Mouse (Mus musculus) limb, embryonic 11.5 days (tissue): Measurements from ENCODE around the gene Lst1. TPM values are rescaled to one million over a fixed set of nuclear protein-coding genes. Genes with fewer than 3 reads are reported as not detected.

Experiments used
- ATAC-seq: fragments of 200-750 bp; cut with Nextera tagmentation; 2 replicates; pipeline ENCODE4 v1.8.0; 2017; ENCODE audit warnings: low read depth; ENCODE audit not compliant: insufficient number of reproducible peaks, low FRiP score, low TSS enrichment
- DNase-seq: peaks from one replicate; pipeline ENCODE4 v3.0.0-alpha.2; 2015; ENCODE audit warnings: low spot score
- H3K27ac ChIP-seq: fragments of 300-500 bp; sonication (generic); replicated peaks from 2 replicates; pipeline ENCODE4 v1.5.1; 2014; ENCODE audit warnings: low read depth, mild to moderate bottlenecking, low read length
- H3K27me3 ChIP-seq: fragments of 300-500 bp; sonication (generic); 2 replicates; pipeline ENCODE4 v1.6.1; 2014; ENCODE audit warnings: mild to moderate bottlenecking, low read length, mixed read lengths; ENCODE audit not compliant: control insufficient read depth, insufficient read depth
- H3K36me3 ChIP-seq: fragments of 300-500 bp; sonication (generic); 2 replicates; pipeline ENCODE4 v1.6.1; 2014; ENCODE audit warnings: mild to moderate bottlenecking, low read length, moderate library complexity, mixed read lengths; ENCODE audit not compliant: control insufficient read depth, insufficient read depth
- H3K4me1 ChIP-seq: fragments of 300-500 bp; sonication (generic); 2 replicates; pipeline ENCODE4 v1.6.1; 2014; ENCODE audit warnings: low read length, mixed read lengths; ENCODE audit not compliant: control insufficient read depth, insufficient read depth
- H3K4me2 ChIP-seq: fragments of 300-500 bp; sonication (generic); 2 replicates; pipeline ENCODE4 v1.6.1; 2014; ENCODE audit warnings: low read depth, mild to moderate bottlenecking, moderate library complexity; ENCODE audit not compliant: severe bottlenecking
- H3K4me3 ChIP-seq: fragments of 300-500 bp; sonication (generic); 2 replicates; pipeline ENCODE4 v1.5.1; 2014; ENCODE audit warnings: low read depth, low read length
- H3K9ac ChIP-seq: fragments of 300-500 bp; sonication (generic); 2 replicates; pipeline ENCODE4 v1.6.1; 2014; ENCODE audit warnings: mild to moderate bottlenecking, low read length
- H3K9me3 ChIP-seq: fragments of 300-500 bp; sonication (generic); 2 replicates; pipeline ENCODE4 v1.6.1; 2016; ENCODE audit warnings: low read length; ENCODE audit not compliant: control insufficient read depth
- WGBS: fragments of 180-500 bp; shearing (Covaris S2); extraction: QIAGEN DNeasy Blood & Tissue Kit; methylation state at CpG from one replicate; pipeline ENCODE4 v1.1.7; 2014; 5-methylcytosine and 5-hydroxymethylcytosine counted together
- polyA plus RNA-seq: library from polyadenylated mRNA; unstranded; fragments of >200 nt; fragmentation: Nextera tagmentation; extraction: Ambion mirVana; gene quantifications from 2 replicates; pipeline ENCODE4 v1.2.1, GENCODE M21; 2014

Lst1 gene
- polyA plus RNA-seq, 1 experiment from 2014 or later = 4.7 TPM

DNA sequence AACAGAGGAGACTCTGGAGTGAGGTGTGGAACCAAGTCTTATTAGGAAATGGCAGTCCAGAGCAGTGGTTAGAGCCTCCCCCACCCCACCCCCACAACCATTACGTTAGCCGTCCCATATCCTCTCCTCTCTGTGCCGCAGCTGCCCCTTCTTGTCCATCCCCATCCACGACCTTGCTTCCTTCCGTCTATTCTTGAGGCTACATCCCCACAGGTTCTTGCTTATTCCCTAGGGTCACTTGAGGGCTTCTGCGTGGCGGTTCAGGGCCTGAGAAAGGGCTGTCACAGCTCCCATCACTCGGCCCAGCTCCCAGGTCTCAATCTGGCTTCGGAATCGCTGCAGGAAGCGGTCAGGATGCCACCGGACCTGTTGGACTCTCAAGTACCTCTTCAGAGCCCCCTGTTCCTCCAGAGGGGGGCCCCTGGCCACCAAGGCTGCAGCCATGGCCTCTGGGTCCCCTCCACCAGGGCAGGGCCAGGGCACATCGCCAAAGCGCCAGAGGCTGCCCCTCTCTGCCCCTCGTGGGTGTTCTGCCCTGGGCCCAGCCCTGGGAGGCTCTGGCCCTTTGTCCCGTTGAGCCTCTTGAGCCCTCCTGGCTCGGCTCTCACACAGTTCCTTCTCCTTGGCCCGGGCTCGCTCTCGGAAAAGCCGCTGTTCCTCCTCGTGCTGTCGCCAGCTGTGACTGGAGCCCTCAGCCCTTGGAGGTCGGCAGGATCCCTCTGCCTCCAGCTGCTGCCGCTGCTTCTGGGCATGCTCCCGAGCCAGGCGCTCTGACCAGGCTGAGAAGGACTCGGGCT is 32.1 kb upstream of the Lst1 start, which contains the start of gene Gm16181:
Gene Gm16181 (plus strand): TSS at position 679 of the 797 bp plus-strand sequence.
- H3K9me3 ChIP-seq = no peaks in the 10 kb centered on the region
- H3K4me2 ChIP-seq = no peak within 1 kb of the TSS
- H3K4me3 ChIP-seq = no peak within 1 kb of the TSS
- H3K36me3 ChIP-seq = peaks cover 6% of the 10 kb centered on the region
- H3K27ac ChIP-seq = no peak within 1 kb of the TSS
- no peak for DNase-seq
- H3K4me1 ChIP-seq = no peaks in the 10 kb centered on the region
- no peak for ATAC-seq
- no peak within 1 kb of the TSS for H3K9ac ChIP-seq
- WGBS = 83% methylated on average over 28 of the region's 28 CpGs
- no peaks in the 10 kb centered on the region for H3K27me3 ChIP-seq

DNA sequence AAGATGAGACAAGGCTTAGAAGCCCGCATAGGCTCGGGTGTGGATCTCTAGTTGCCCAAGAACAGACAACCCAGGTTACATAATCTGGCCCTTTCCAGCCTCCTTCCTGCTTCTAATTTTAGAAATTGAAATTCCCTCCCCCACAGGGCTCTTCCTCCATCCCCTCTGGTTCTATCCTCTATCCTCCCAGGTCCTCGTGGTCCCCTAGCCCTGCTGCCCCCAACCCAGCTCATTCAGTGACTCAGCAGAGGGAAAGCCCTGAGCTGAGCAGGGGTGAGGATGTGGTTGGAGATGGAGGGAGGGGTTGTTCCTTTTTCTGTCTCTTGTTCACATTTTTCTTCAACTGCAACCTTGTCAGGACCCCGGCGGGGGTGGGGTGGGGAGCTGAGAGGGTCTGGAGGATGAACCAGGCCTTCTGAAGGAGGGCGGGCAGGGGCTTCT is 31.4 kb upstream of the Lst1 start:
- Histone ChIP-seq H3K4me2 (no peak overlapping the region), H3K27me3 (no peaks in the 10 kb centered on the region), H3K4me3 (no peak overlapping the region), H3K9ac (no peak overlapping the region), H3K4me1 (no peaks in the 10 kb centered on the region), H3K36me3 (peaks cover 3% of the 10 kb centered on the region; the same call in 1 of the 2 replicates), H3K9me3 (no peaks in the 10 kb centered on the region), H3K27ac (no peak overlapping the region)
- 91% methylated on average over 6 of the region's 6 CpGs for WGBS
- no peak for ATAC-seq
- no peak for DNase-seq

DNA sequence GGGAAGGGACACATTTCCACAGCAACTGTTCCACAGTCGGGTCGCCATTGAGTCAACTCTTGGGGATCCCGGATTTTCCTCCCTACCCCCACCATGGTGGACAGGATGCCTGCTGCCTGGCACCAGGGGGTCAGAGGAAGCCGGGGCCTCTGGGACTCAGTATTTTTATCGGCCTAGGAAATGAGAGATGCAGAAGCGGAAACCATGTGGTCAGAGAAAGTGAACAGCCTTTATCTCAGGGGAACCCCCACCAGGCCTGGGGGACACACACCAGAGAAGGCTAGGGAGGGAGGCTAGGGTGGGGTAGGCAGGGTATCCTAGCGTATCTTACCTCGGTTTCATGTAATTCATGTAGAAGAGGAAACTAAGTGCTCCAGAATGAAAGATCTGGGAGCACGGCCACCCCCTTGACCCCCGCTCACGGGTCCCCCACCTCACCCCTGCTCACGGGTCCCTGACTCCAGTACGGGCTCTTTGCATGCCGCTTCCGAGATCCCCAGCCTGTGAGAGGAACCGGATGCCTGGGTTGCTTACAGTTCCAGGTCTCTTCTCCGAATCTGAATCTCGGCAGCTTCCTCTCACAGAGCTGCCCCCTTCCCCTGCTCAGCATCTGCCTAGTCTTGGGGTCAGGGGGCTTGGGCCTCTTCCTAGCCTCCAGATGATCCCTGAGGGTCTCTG is 30.4 kb upstream of the Lst1 start:
- peaks cover 3% of the 10 kb centered on the region; the same call in 1 of the 2 replicates for H3K36me3 ChIP-seq
- no peak overlapping the region for H3K4me3 ChIP-seq
- H3K4me1 ChIP-seq = no peaks in the 10 kb centered on the region
- H3K9me3 ChIP-seq = no peaks in the 10 kb centered on the region
- DNase-seq (no peak), ATAC-seq (no peak)
- no peak overlapping the region for H3K9ac ChIP-seq
- no peak overlapping the region for H3K4me2 ChIP-seq
- WGBS = 84% methylated on average over 18 of the region's 18 CpGs
- H3K27ac ChIP-seq = no peak overlapping the region
- no peaks in the 10 kb centered on the region for H3K27me3 ChIP-seq

DNA sequence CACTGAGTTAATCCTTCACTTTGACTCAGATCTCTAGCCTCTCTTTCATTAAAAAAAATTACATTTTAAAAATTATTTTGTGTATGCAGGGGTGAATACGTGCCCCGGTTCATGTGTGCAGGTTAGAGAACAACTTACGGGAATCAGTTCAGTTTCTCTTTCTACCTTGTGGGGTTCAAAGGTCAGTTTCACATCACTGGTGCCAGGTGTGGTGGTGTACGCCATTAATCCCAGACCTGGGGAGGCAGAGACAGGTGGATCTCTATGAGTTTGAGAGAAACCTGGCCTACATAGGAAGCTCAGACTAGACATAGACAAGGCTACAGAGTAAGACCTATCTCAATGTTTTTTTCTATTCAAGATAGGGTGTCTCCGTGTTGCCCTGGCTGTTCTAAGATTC is 24.8 kb upstream of the Lst1 start:
- Histone ChIP-seq H3K4me1 (no peaks in the 10 kb centered on the region), H3K4me3 (no peak overlapping the region), H3K9ac (no peak overlapping the region), H3K9me3 (no peaks in the 10 kb centered on the region), H3K36me3 (no peaks in the 10 kb centered on the region), H3K27ac (no peak overlapping the region), H3K4me2 (no peak overlapping the region), H3K27me3 (no peaks in the 10 kb centered on the region)
- 92% methylated on average over 5 of the region's 5 CpGs for WGBS
- DNase-seq (no peak), ATAC-seq (no peak)

DNA sequence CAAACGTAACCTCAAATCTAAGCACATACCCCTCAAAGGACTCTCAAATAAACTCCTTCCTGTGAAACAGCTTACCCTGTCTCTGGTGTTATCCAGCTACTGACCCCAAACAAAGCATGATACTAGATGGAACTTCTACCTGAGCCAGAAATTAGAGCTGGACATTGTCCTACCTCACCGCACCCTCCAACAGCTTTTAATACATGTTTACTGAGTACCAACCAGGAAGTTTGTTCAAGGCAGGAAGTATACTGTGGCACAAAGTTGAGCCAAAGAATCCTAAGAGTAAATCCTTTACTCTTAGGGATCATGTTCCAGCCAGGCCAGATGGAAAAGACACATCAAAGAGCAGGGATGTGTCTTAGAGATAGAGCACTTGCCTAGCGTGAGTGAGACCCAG is 22.4 kb upstream of the Lst1 start:
- Histone ChIP-seq H3K27ac (no peak overlapping the region), H3K9ac (no peak overlapping the region), H3K4me2 (no peak overlapping the region), H3K27me3 (no peaks in the 10 kb centered on the region), H3K4me3 (no peak overlapping the region), H3K4me1 (no peaks in the 10 kb centered on the region), H3K9me3 (no peaks in the 10 kb centered on the region), H3K36me3 (no peaks in the 10 kb centered on the region)
- no peak for ATAC-seq
- DNase-seq = no peak
- 71% methylated on average over 3 of the region's 3 CpGs for WGBS

DNA sequence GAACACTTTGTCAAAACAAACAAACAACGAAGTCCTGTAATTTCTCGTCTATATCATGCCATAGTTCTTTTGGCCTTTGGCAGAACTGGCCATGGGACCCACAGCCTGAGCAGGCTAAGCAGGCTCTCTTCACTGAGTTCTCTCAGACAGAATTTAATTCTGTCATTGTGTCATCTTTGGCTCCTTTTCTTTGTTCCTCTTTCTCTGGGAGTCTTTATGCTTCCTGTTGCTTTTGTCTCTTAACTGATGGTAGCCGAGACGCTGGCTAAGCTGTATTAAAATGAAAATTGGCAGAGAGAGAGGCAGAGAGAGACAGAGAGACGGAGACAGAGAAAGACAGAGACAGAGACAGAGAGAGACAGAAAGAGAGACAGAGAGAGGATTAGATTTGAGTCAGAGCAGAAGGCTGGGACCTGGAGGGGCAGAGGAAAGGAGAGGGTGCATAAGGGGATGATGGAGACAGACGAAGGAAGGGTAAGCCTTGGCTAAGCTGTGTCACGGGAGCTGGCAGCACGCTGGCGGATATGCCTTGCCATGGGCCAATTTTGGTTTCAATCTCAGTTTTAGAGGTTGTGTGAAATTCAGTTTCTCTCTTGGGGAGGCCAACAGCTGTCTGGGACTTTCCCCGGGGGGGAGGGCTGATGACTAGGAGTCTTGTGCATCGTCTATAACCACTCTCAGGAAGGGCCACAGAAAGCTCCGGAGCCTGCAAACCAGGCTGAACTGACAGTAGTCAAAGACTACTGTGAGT is 21.7 kb upstream of the Lst1 start:
- peaks cover 4% of the 10 kb centered on the region; the same call in 1 of the 2 replicates for H3K27me3 ChIP-seq
- no peak overlapping the region for H3K4me3 ChIP-seq
- no peak for DNase-seq
- no peak overlapping the region for H3K9ac ChIP-seq
- no peak for ATAC-seq
- no peak overlapping the region for H3K4me2 ChIP-seq
- H3K9me3 ChIP-seq = no peaks in the 10 kb centered on the region
- no peak overlapping the region for H3K27ac ChIP-seq
- H3K4me1 ChIP-seq = no peaks in the 10 kb centered on the region
- 82% methylated on average over 12 of the region's 12 CpGs for WGBS
- no peaks in the 10 kb centered on the region for H3K36me3 ChIP-seq

DNA sequence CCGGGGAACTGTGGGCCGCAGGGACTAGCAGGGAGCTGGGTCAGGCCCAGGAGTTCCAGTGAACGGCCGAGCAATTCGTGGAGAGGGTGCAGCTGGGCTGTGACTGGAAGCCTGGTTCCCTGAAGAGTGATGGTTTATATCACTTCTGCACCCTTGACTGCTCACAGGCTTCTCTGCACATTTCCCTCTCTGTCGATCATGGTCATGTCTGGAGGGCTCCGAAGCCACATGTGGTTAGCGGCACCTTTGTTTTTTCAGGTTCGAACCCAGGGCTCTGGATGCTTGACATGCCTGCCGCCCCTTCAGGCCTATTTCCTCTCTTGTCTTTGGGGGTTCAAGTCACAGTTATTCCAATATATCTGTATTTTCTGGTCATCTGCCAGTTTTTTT is 17.1 kb upstream of the Lst1 start:
- no peaks in the 10 kb centered on the region for H3K4me1 ChIP-seq
- no peak overlapping the region for H3K4me2 ChIP-seq
- H3K4me3 ChIP-seq = no peak overlapping the region
- H3K27ac ChIP-seq = no peak overlapping the region
- peaks cover 16% of the 10 kb centered on the region; the same call in 1 of the 2 replicates for H3K27me3 ChIP-seq
- no peaks in the 10 kb centered on the region for H3K36me3 ChIP-seq
- no peak for ATAC-seq
- whole genome bisulfite sequencing = 55% methylated on average over 10 of the region's 10 CpGs
- no peaks in the 10 kb centered on the region for H3K9me3 ChIP-seq
- no peak for DNase-seq
- H3K9ac ChIP-seq = no peak overlapping the region
